Mouse (Mus musculus) E14TG2a.4 (cell line): Measurements from ENCODE around the gene Zfp414.

Source experiments
- H3K27me3 ChIP-seq: 2 replicates; pipeline ENCODE4 v1.6.1; 2014; ENCODE audit warnings: low read length, control low read depth; ENCODE audit not compliant: insufficient read depth
- H3K36me3 ChIP-seq: 2 replicates; pipeline ENCODE4 v1.6.1; 2014; ENCODE audit warnings: low read length, control low read depth; ENCODE audit not compliant: insufficient read depth
- H3K4me1 ChIP-seq: replicated peaks from 2 replicates; pipeline ENCODE4 v1.6.1; 2014; ENCODE audit warnings: low read depth, low read length, control low read depth
- H3K4me3 ChIP-seq: replicated peaks from 2 replicates; pipeline ENCODE4 v1.5.1; 2014; ENCODE audit warnings: mild to moderate bottlenecking, low read length
- H3K9me3 ChIP-seq: 2 replicates; pipeline ENCODE4 v1.6.1; 2014; ENCODE audit warnings: low read length, control low read depth
- CTCF ChIP-seq: conservative IDR thresholded peaks from 2 replicates; pipeline ENCODE4 v1.5.1; 2014; ENCODE audit warnings: low read length
- NANOG ChIP-seq: IDR thresholded peaks from 2 replicates; pipeline ENCODE4 v1.6.1; 2014; ENCODE audit warnings: borderline replicate concordance, low read length, mixed read lengths
- POU5F1 ChIP-seq: IDR thresholded peaks from 2 replicates; pipeline ENCODE4 v1.6.1; 2014; ENCODE audit warnings: low read length, borderline replicate concordance

Gene Zfp414

DNA sequence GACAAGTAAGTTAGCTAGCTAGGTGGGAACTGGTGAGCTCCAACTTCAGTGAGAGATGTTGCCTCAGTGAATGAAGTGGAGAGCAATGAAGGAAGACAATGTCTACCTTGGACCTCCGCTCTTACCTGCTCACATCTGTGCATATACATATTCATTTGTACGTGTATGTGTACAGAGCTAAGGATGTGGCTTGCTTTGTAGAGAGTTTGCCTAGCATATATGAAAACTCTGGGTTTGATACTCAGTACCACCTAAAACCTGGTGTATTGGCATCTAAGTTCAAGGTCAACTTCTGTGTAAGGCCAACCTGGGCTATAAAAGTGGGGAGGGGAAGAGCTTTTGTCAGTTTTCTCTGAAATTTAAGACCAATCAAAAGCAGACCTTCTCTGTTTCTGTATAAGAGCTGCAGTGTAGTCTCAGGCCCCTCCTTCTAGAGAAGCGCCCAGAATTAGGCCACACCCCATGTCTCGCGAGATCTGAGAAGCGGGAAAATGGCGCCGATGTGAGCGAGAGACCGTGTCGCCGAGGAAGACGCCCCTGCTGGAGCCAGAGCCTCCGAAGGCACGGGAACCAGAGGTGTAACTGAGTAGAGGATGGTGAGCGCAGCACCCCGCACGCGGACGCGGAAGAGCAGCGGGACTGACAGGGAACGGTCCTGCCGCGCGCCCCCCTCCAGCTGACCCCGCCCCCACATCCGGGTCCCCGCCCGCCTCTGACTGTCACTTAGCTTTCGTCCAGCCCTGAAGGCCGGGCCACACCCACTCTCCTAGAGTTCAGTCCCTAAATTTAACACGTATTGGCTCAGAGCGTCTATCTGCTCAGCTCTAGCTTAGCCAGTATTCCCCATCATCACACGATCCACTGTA, at the start of gene Zfp414:
TSS of gene Zfp414 (plus strand) at position 470 of the 866 bp plus-strand sequence.
- Histone ChIP-seq H3K27me3 (no peaks in the 10 kb centered on the region), H3K9me3 (peaks cover 35% of the 10 kb centered on the region), H3K36me3 (peaks cover 38% of the 10 kb centered on the region), H3K4me1 (peaks cover 29% of the 10 kb centered on the region), H3K4me3 (peak within 1 kb of the TSS; percentile 85)
- TF ChIP-seq POU5F1 (no peak), CTCF (no peak), NANOG (no peak)

DNA sequence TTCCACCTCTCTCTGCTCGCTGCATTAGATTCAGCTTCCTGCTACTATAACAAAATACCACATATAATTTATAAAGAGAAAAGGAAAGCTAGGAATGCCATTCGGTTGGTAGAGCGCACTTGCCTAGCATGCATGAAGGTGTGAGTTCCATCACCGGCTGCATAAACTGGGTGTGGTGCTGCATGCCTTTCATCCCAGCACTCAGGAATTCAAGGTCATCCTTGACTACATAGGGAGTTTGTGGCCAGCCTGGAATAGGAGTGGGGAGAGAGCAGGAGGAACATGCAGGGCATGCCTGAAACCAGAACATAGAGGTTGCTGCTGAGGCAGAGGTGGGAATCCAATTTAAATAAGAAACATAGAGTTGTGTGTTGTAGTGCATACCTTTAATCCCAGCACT, 44.8 kb upstream of the Zfp414 start:
- no peak for TF ChIP-seq POU5F1
- peak; percentile 40; the same call in 1 of the 2 replicates for TF ChIP-seq NANOG
- no peak for TF ChIP-seq CTCF
- H3K27me3 ChIP-seq, result no peaks in the 10 kb centered on the region

GRCm38 (mm10) chr17:33586011-33586410, 42.9 kb upstream of the Zfp414 start:
- TF ChIP-seq NANOG (no peak), POU5F1 (no peak), CTCF (no peak)
- peaks cover 45% of the 10 kb centered on the region for H3K4me1 ChIP-seq
- H3K4me3 ChIP-seq, result peak overlapping the region; percentile 71
- H3K36me3 ChIP-seq, result peaks cover 37% of the 10 kb centered on the region
- no peaks in the 10 kb centered on the region for H3K27me3 ChIP-seq
- H3K9me3 ChIP-seq, result no peaks in the 10 kb centered on the region

More for the DNA sequence above, 44.8 kb upstream of the Zfp414 start:
- no peak overlapping the region for H3K4me3 ChIP-seq
- no peaks in the 10 kb centered on the region for H3K9me3 ChIP-seq
- H3K4me1 ChIP-seq, result peaks cover 54% of the 10 kb centered on the region
- peaks cover 40% of the 10 kb centered on the region for H3K36me3 ChIP-seq

DNA sequence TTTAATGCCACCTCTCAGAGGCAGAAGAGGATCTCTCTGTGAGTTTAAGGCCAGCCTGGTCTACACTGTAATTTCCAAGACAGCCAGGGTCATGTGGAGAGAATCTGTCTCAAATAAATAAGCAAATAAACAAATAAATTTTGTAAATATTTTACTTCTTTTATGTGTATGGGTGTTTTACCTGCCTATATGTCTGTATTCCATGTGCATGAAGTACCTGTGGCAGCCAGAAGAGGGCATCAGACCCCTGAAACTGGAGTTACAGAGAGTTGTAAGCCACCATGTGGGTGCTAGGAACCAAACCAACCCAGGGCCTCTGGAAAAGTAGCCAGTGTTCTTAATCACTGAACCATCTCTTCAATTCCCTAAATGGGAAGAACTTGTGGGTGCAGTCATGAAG, 31.6 kb upstream of the Zfp414 start:
- H3K27me3 ChIP-seq, result no peaks in the 10 kb centered on the region
- peaks cover 34% of the 10 kb centered on the region for H3K36me3 ChIP-seq
- no peak for TF ChIP-seq POU5F1
- TF ChIP-seq CTCF, result peak; percentile 63
- H3K4me1 ChIP-seq, result peaks cover 72% of the 10 kb centered on the region
- peaks cover 24% of the 10 kb centered on the region for H3K9me3 ChIP-seq
- H3K4me3 ChIP-seq, result no peak overlapping the region

- H3K36me3 ChIP-seq, result peaks cover 36% of the 10 kb centered on the region
- H3K9me3 ChIP-seq, result peaks cover 34% of the 10 kb centered on the region
- peak overlapping the region; percentile 70 for H3K4me3 ChIP-seq
- TF ChIP-seq CTCF (no peak), POU5F1 (no peak), NANOG (no peak)
- no peaks in the 10 kb centered on the region for H3K27me3 ChIP-seq
- H3K4me1 ChIP-seq, result peaks cover 68% of the 10 kb centered on the region
Measured at GRCm38 (mm10) chr17:33598506-33598905, 30.4 kb upstream of the Zfp414 start.

DNA sequence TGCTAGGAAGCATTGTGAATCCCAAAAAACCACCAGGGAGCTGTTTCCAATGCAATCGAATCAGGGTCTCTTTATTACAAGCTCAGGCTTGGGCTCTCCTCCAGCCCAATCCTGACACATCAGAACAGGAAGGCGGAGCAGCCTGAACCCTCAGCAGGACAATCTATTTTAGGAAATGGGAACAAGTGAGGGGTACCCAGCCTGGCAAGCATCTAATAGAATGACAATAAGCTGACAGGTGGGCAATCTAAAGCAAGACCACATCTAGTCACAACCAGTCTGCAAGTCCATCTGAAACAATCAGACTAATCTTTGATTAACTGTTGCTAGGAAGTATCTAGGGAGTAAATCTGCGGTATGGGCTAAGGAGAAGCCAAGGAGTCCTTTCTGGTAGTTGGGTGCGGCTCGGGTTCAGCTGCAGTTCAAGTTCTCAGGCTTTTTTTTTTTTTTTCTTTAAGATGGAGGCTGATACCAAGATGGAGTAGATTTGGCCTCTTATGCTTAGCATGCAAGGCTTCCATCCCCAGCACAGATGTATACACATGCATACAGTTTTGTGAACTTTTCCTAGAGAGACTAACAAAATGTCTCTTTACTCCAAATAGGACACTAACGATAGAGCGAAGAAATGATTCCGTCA, 28.9 kb upstream of the Zfp414 start:
- Histone ChIP-seq H3K36me3 (peaks cover 37% of the 10 kb centered on the region), H3K4me1 (peaks cover 67% of the 10 kb centered on the region), H3K27me3 (no peaks in the 10 kb centered on the region), H3K9me3 (peaks cover 39% of the 10 kb centered on the region), H3K4me3 (peak overlapping the region; percentile 70)
- no peak for TF ChIP-seq POU5F1
- TF ChIP-seq NANOG, result peak; percentile 99

DNA sequence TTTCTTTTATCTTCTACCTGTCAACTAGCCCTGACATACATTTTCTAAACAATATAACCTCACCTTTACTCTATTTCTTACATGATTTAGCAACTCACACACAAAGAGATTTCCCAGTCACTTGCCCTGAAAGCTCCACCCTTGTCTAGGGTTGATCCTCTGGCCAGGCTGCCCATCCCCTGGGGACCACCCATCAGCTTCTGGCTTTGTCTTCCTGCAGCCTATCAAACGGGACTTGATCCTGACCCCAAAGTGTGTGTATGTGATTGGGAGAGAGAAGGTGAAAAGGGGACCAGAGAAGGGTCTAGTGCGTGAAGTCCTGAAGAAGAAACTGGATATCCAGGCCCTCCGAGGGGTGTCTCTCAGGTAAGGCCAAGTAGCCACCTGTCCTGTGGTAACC, 28.1 kb upstream of the Zfp414 start:
- Histone ChIP-seq H3K4me1 (peaks cover 59% of the 10 kb centered on the region), H3K9me3 (peaks cover 39% of the 10 kb centered on the region), H3K36me3 (peaks cover 40% of the 10 kb centered on the region), H3K27me3 (no peaks in the 10 kb centered on the region), H3K4me3 (peak overlapping the region; percentile 71)
- no peak for TF ChIP-seq CTCF
- TF ChIP-seq POU5F1, result no peak
- no peak for TF ChIP-seq NANOG

DNA sequence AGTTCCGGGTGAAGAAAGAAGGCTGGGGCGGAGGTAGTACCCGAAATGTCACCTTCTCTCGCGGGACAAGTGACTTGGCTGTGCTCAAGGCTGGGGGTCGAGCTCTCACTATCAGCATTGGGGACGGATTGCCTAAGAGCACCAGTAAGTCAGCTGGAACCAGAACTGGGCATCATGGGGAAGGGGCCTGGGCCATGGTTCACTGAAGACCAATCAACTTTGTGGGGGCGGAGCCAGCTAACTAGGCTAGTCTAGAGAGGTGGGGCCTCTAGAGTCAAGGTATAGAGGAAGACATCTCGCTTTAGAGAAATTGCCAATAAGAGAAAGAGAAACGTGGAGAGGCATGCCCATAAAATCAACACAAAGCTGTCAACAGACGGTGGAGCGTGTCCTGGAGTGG, 26.9 kb upstream of the Zfp414 start:
- H3K36me3 ChIP-seq, result peaks cover 50% of the 10 kb centered on the region
- TF ChIP-seq NANOG (no peak), POU5F1 (no peak), CTCF (no peak)
- peaks cover 39% of the 10 kb centered on the region for H3K9me3 ChIP-seq
- peak overlapping the region; percentile 71 for H3K4me3 ChIP-seq
- H3K27me3 ChIP-seq, result no peaks in the 10 kb centered on the region
- H3K4me1 ChIP-seq, result peaks cover 52% of the 10 kb centered on the region
